Mouse (Mus musculus) testis, adult 2 months (tissue): Measurements from ENCODE around the gene Mreg.

Experiments used
- CTCF ChIP-seq: fragments of 200-500 bp; IDR thresholded peaks from 2 replicates; pipeline ENCODE4 v1.5.1; 2012; ENCODE audit warnings: low read depth, mild to moderate bottlenecking, inconsistent platforms, low read length, moderate library complexity; ENCODE audit not compliant: control insufficient read depth, insufficient read depth, insufficient replicate concordance
- POLR2A ChIP-seq: fragments of 200-500 bp; IDR thresholded peaks from 2 replicates; pipeline ENCODE4 v1.6.1; 2012; ENCODE audit warnings: low read depth, mild to moderate bottlenecking, inconsistent platforms, low read length, moderate library complexity; ENCODE audit not compliant: control insufficient read depth

GRCm38 (mm10) chr1:72228974-72229373 lies 16.9 kb upstream of the Mreg start:
- TF ChIP-seq CTCF (no peak), POLR2A (no peak)
